Mouse (Mus musculus): ENCODE measurements around the gene Rsrc1. TPM values are rescaled to one million over a fixed set of nuclear protein-coding genes. Genes with fewer than 3 reads are reported as not detected.

Rsrc1 gene
- polyA plus RNA-seq, 1 experiment, result 14.3 TPM

- Histone ChIP-seq H3K27ac (ENCODE audit: control insufficient read depth, insufficient read depth, low read depth, low read length) (no peak overlapping the region), H3K27me3 (ENCODE audit: control insufficient read depth, insufficient read depth, low read length) (no peaks in the 10 kb centered on the region), H3K4me1 (ENCODE audit: control insufficient read depth, insufficient read depth, low read length) (no peaks in the 10 kb centered on the region), H3K4me3 (ENCODE audit: control insufficient read depth, low read depth, low read length) (peak overlapping the region; percentile 17; the same call in 1 of the 2 replicates), H3K36me3 (ENCODE audit: control insufficient read depth, insufficient read depth, low read length) (no peaks in the 10 kb centered on the region)
- no peak for TF ChIP-seq POLR2A (IDR thresholded peaks at IDR 0.05; ENCODE audit: control insufficient read depth, low read depth, low read length)
- TF ChIP-seq CTCF (IDR thresholded peaks at IDR 0.05; ENCODE audit: control insufficient read depth, insufficient read depth, insufficient replicate concordance, low read depth, low read length), result no peak
Measured at GRCm38 (mm10) chr3:67280247-67280646, 299.1 kb downstream of the Rsrc1 start.

- TF ChIP-seq CTCF (IDR thresholded peaks at IDR 0.05; ENCODE audit: control insufficient read depth, insufficient read depth, insufficient replicate concordance, low read depth, low read length) (no peak), POLR2A (IDR thresholded peaks at IDR 0.05; ENCODE audit: control insufficient read depth, low read depth, low read length) (no peak)
- no peak overlapping the region for H3K4me3 ChIP-seq (ENCODE audit: control insufficient read depth, low read depth, low read length)
- H3K36me3 ChIP-seq (ENCODE audit: control insufficient read depth, insufficient read depth, low read length), result no peaks in the 10 kb centered on the region
- no peaks in the 10 kb centered on the region for H3K4me1 ChIP-seq (ENCODE audit: control insufficient read depth, insufficient read depth, low read length)
- H3K27ac ChIP-seq (ENCODE audit: control insufficient read depth, insufficient read depth, low read depth, low read length), result no peak overlapping the region
- no peaks in the 10 kb centered on the region for H3K27me3 ChIP-seq (ENCODE audit: control insufficient read depth, insufficient read depth, low read length)
Measured at GRCm38 (mm10) chr3:67284039-67284438, 302.8 kb downstream of the Rsrc1 start.

GRCm38 (mm10) chr3:67284848-67285247, 303.7 kb downstream of the Rsrc1 start:
- H3K27me3 ChIP-seq (ENCODE audit: control insufficient read depth, insufficient read depth, low read length), result no peaks in the 10 kb centered on the region
- no peak overlapping the region for H3K4me3 ChIP-seq (ENCODE audit: control insufficient read depth, low read depth, low read length)
- H3K27ac ChIP-seq (ENCODE audit: control insufficient read depth, insufficient read depth, low read depth, low read length), result no peak overlapping the region
- TF ChIP-seq CTCF (IDR thresholded peaks at IDR 0.05; ENCODE audit: control insufficient read depth, insufficient read depth, insufficient replicate concordance, low read depth, low read length), result no peak
- no peak for TF ChIP-seq POLR2A (IDR thresholded peaks at IDR 0.05; ENCODE audit: control insufficient read depth, low read depth, low read length)
- no peaks in the 10 kb centered on the region for H3K4me1 ChIP-seq (ENCODE audit: control insufficient read depth, insufficient read depth, low read length)
- no peaks in the 10 kb centered on the region for H3K36me3 ChIP-seq (ENCODE audit: control insufficient read depth, insufficient read depth, low read length)

GRCm38 (mm10) chr3:67288664-67289063, 307.5 kb downstream of the Rsrc1 start:
- H3K27ac ChIP-seq (ENCODE audit: control insufficient read depth, insufficient read depth, low read depth, low read length), result no peak overlapping the region
- no peak overlapping the region for H3K4me3 ChIP-seq (ENCODE audit: control insufficient read depth, low read depth, low read length)
- no peaks in the 10 kb centered on the region for H3K27me3 ChIP-seq (ENCODE audit: control insufficient read depth, insufficient read depth, low read length)
- TF ChIP-seq CTCF (IDR thresholded peaks at IDR 0.05; ENCODE audit: control insufficient read depth, insufficient read depth, insufficient replicate concordance, low read depth, low read length) (no peak), POLR2A (IDR thresholded peaks at IDR 0.05; ENCODE audit: control insufficient read depth, low read depth, low read length) (no peak)
- H3K36me3 ChIP-seq (ENCODE audit: control insufficient read depth, insufficient read depth, low read length), result no peaks in the 10 kb centered on the region
- H3K4me1 ChIP-seq (ENCODE audit: control insufficient read depth, insufficient read depth, low read length), result no peaks in the 10 kb centered on the region

GRCm38 (mm10) chr3:67289482-67289881, 308.3 kb downstream of the Rsrc1 start:
- Histone ChIP-seq H3K27me3 (ENCODE audit: control insufficient read depth, insufficient read depth, low read length) (no peaks in the 10 kb centered on the region), H3K4me1 (ENCODE audit: control insufficient read depth, insufficient read depth, low read length) (no peaks in the 10 kb centered on the region), H3K36me3 (ENCODE audit: control insufficient read depth, insufficient read depth, low read length) (no peaks in the 10 kb centered on the region), H3K27ac (ENCODE audit: control insufficient read depth, insufficient read depth, low read depth, low read length) (no peak overlapping the region), H3K4me3 (ENCODE audit: control insufficient read depth, low read depth, low read length) (no peak overlapping the region)
- no peak for TF ChIP-seq CTCF (IDR thresholded peaks at IDR 0.05; ENCODE audit: control insufficient read depth, insufficient read depth, insufficient replicate concordance, low read depth, low read length)
- TF ChIP-seq POLR2A (IDR thresholded peaks at IDR 0.05; ENCODE audit: control insufficient read depth, low read depth, low read length), result no peak

DNA sequence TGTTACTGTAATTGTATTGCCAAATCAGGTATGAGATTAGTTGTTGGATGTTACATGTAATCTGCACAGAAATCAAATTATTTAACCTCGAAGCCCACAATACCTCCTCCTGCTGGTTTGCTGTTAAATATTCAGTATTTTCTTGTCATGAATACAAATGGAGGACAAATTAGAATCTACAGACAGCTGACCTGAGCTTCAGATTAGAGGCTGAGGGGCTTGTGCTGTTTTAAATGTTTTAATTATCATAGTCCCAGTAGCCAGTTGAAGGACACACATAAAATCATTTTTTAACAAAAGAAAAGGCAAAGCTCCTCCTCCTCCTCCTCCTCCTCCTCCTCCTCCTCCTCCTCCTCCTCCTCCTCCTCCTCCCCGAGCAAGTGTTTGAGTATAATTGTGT, 327.5 kb downstream of the Rsrc1 start:
- Histone ChIP-seq H3K4me1 (ENCODE audit: control insufficient read depth, insufficient read depth, low read length) (no peaks in the 10 kb centered on the region), H3K27ac (ENCODE audit: control insufficient read depth, insufficient read depth, low read depth, low read length) (no peak overlapping the region), H3K27me3 (ENCODE audit: control insufficient read depth, insufficient read depth, low read length) (no peaks in the 10 kb centered on the region), H3K36me3 (ENCODE audit: control insufficient read depth, insufficient read depth, low read length) (no peaks in the 10 kb centered on the region), H3K4me3 (ENCODE audit: control insufficient read depth, low read depth, low read length) (no peak overlapping the region)
- TF ChIP-seq CTCF (IDR thresholded peaks at IDR 0.05; ENCODE audit: control insufficient read depth, insufficient read depth, insufficient replicate concordance, low read depth, low read length), result no peak
- TF ChIP-seq POLR2A (IDR thresholded peaks at IDR 0.05; ENCODE audit: control insufficient read depth, low read depth, low read length), result no peak

- Histone ChIP-seq H3K4me3 (ENCODE audit: control insufficient read depth, low read depth, low read length) (no peak overlapping the region), H3K36me3 (ENCODE audit: control insufficient read depth, insufficient read depth, low read length) (no peaks in the 10 kb centered on the region), H3K4me1 (ENCODE audit: control insufficient read depth, insufficient read depth, low read length) (no peaks in the 10 kb centered on the region), H3K27ac (ENCODE audit: control insufficient read depth, insufficient read depth, low read depth, low read length) (no peak overlapping the region), H3K27me3 (ENCODE audit: control insufficient read depth, insufficient read depth, low read length) (no peaks in the 10 kb centered on the region)
- no peak for TF ChIP-seq POLR2A (IDR thresholded peaks at IDR 0.05; ENCODE audit: control insufficient read depth, low read depth, low read length)
- no peak for TF ChIP-seq CTCF (IDR thresholded peaks at IDR 0.05; ENCODE audit: control insufficient read depth, insufficient read depth, insufficient replicate concordance, low read depth, low read length)
Measured at GRCm38 (mm10) chr3:67309644-67310311, 328.6 kb downstream of the Rsrc1 start.

All from testis, adult 2 months (tissue).